Mouse (Mus musculus): ENCODE data around the gene Erbb2.
"Not testable (repeated sequence)": the region's sequence is repeated elsewhere in the genome, so short reads cannot be mapped to it uniquely, and the experiment has no call there.

Gene Erbb2

GRCm38 (mm10) chr11:98412273-98412796, at the start of gene Erbb2:
Erbb2 (plus strand) TSS chr11:98412470.
- DNase-seq (ENCODE audit: low spot score in 2 of 2) = peak; percentile 66 to 75

GRCm38 (mm10) chr11:98363817-98364216, 48.5 kb upstream of the Erbb2 start:
- DNase-seq (ENCODE audit: low spot score in 2 of 2) = no peak

GRCm38 (mm10) chr11:98364410-98364809, 47.9 kb upstream of the Erbb2 start:
- no peak for DNase-seq (ENCODE audit: low spot score in 2 of 2)

GRCm38 (mm10) chr11:98366290-98366689, 46.0 kb upstream of the Erbb2 start:
- DNase-seq (ENCODE audit: low spot score in 2 of 2) = no peak

- no peak for DNase-seq (ENCODE audit: low spot score in 2 of 2)
These were observed 45.0 kb upstream of the Erbb2 start for GRCm38 (mm10) chr11:98367171-98367862.

- DNase-seq (ENCODE audit: low spot score in 2 of 2) = no peak
These were observed 44.4 kb upstream of the Erbb2 start for GRCm38 (mm10) chr11:98367863-98368186.

GRCm38 (mm10) chr11:98369337-98369736, 42.9 kb upstream of the Erbb2 start:
- DNase-seq (ENCODE audit: low spot score in 2 of 2) = no peak

GRCm38 (mm10) chr11:98370588-98370987, 41.7 kb upstream of the Erbb2 start:
- DNase-seq (ENCODE audit: low spot score in 2 of 2) = no peak

GRCm38 (mm10) chr11:98371556-98372240, 40.6 kb upstream of the Erbb2 start:
- no peak for DNase-seq (ENCODE audit: low spot score in 2 of 2)

- DNase-seq (ENCODE audit: low spot score in 2 of 2) = peak in 1 of 2 experiments; percentile 55
These were observed 39.9 kb upstream of the Erbb2 start for GRCm38 (mm10) chr11:98372406-98372805.

- DNase-seq (ENCODE audit: low spot score in 2 of 2) = no peak
These were observed 39.0 kb upstream of the Erbb2 start for GRCm38 (mm10) chr11:98373244-98373643.

- DNase-seq (ENCODE audit: low spot score in 2 of 2) = peak; percentile 62 to 71
These were observed 38.0 kb upstream of the Erbb2 start for GRCm38 (mm10) chr11:98374266-98374665.

- DNase-seq (ENCODE audit: low spot score in 2 of 2) = no peak
These were observed 35.5 kb upstream of the Erbb2 start for GRCm38 (mm10) chr11:98376756-98377155.

- peak; percentile 82 to 84 for DNase-seq (ENCODE audit: low spot score in 2 of 2)
These were observed 34.5 kb upstream of the Erbb2 start for GRCm38 (mm10) chr11:98377787-98378186.

GRCm38 (mm10) chr11:98379379-98379778, 32.9 kb upstream of the Erbb2 start:
- peak; percentile 66 to 71 for DNase-seq (ENCODE audit: low spot score in 2 of 2)

GRCm38 (mm10) chr11:98380106-98380505, 32.2 kb upstream of the Erbb2 start:
- peak; percentile 51 to 55 for DNase-seq (ENCODE audit: low spot score in 2 of 2)

GRCm38 (mm10) chr11:98381651-98382050, 30.6 kb upstream of the Erbb2 start:
- DNase-seq (ENCODE audit: low spot score in 2 of 2) = no peak

GRCm38 (mm10) chr11:98382405-98382804, 29.9 kb upstream of the Erbb2 start:
- DNase-seq (ENCODE audit: low spot score in 2 of 2) = not testable (repeated sequence)

GRCm38 (mm10) chr11:98383261-98384030, 28.8 kb upstream of the Erbb2 start, which contains the start of gene Tcap:
Tcap (plus strand) TSS chr11:98383811.
- DNase-seq (ENCODE audit: low spot score in 2 of 2) = peak; percentile 70 to 80

GRCm38 (mm10) chr11:98384216-98384615, 28.1 kb upstream of the Erbb2 start:
- DNase-seq (ENCODE audit: low spot score in 2 of 2) = no peak

- DNase-seq (ENCODE audit: low spot score in 2 of 2) = peak; percentile 62 to 72
These were observed 27.3 kb upstream of the Erbb2 start for GRCm38 (mm10) chr11:98384721-98385637.
